Mouse (Mus musculus) stomach, postnatal 0 days (tissue): ENCODE results near the gene Evi5.

Experiments
- CTCF ChIP-seq: IDR thresholded peaks from 2 replicates; pipeline ENCODE4 v1.5.1; 2016; ENCODE audit warnings: antibody characterized with exemption, low read depth, mild to moderate bottlenecking, moderate library complexity
- EP300 ChIP-seq: optimal IDR thresholded peaks from 2 replicates; pipeline ENCODE3; 2016; ENCODE audit warnings: antibody characterized with exemption

DNA sequence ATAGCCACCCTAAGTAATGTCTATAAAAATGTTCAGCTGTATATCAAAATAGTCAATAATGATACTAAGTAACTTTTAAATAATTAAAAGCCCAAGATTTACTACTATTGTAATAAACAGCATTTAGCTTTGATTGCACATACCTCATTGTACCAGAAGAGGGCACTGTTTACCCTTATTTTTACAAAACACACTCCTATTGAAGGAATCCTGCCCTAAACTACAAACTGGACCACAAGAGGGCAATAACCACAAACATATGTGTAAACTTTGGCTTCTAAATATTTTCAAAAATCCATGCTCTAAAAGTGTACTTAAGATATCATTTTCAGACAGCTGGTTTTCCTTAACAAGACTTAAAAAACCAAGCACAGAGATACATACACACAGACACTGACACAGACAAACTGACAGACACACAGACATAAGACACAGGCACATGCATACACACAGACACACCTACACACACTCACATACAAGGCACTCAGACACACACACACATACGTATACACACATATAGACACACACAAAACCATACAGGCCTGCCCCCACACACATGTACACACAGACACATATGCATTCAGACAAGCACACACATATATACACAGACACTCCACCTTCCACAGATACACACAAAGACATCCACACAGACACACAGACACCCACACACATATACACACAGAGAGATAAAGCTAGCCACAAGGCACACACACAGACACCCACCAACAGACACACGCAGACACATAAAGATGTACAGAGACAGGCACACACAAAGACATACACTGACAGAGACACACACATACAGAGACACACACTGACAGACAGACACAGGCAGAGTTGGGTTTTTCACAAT, 46.7 kb upstream of the Evi5 start:
- TF ChIP-seq EP300 (no peak), CTCF (peak; percentile 97)
